Mouse (Mus musculus): ENCODE results near the gene Mapt. TPM values are rescaled to one million over a fixed set of nuclear protein-coding genes. Genes with fewer than 3 reads are reported as not detected.
"Not testable (repeated sequence)": the region's sequence is repeated elsewhere in the genome, so short reads cannot be mapped to it uniquely, and the experiment has no call there.

Gene Mapt
- polyA plus RNA-seq, 1 experiment from 2014 or later, result 1,059 TPM

- peak overlapping the region; percentile 78 for H3K4me3 ChIP-seq
- 62% methylated on average over 2 of the region's 2 CpGs for WGBS
- H3K4me1 ChIP-seq (replicated peaks), result peaks cover 50% of the 10 kb centered on the region
These were observed 4.7 kb downstream of the Mapt start for GRCm38 (mm10) chr11:104235881-104236280.

DNA sequence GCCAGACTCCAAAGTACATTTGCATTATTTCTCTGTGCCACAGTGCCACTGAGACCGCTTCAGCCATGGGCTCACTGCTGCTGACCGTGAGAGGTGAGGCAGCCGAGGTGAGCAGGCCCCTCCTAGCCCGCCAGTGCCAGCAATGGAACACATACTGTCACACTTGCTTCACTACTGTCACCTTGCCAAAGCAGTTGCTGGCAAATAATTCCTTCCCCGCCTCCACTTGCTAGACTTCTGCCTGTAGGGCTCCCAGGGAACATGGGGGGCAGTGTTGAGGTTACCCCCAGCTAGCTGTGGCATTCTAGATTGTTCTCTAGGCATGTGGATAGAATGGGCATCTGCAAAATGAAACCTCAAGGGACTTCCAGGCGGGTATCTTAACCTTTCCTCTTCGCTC, 6.0 kb downstream of the Mapt start:
- ATAC-seq (ENCODE audit: low FRiP score, low read depth), result no peak
- H3K4me1 ChIP-seq (replicated peaks), result peaks cover 50% of the 10 kb centered on the region

More at GRCm38 (mm10) chr11:104235881-104236280, 4.7 kb downstream of the Mapt start:
- no peaks in the 10 kb centered on the region for H3K27me3 ChIP-seq
- H3K4me2 ChIP-seq, result peak overlapping the region; percentile 60
- ATAC-seq (ENCODE audit: low FRiP score, low read depth), result no peak
- H3K9me3 ChIP-seq, result no peaks in the 10 kb centered on the region
- no peak overlapping the region for H3K9ac ChIP-seq
- H3K27ac ChIP-seq (replicated peaks), result no peak overlapping the region
- H3K36me3 ChIP-seq, result no peaks in the 10 kb centered on the region

DNA sequence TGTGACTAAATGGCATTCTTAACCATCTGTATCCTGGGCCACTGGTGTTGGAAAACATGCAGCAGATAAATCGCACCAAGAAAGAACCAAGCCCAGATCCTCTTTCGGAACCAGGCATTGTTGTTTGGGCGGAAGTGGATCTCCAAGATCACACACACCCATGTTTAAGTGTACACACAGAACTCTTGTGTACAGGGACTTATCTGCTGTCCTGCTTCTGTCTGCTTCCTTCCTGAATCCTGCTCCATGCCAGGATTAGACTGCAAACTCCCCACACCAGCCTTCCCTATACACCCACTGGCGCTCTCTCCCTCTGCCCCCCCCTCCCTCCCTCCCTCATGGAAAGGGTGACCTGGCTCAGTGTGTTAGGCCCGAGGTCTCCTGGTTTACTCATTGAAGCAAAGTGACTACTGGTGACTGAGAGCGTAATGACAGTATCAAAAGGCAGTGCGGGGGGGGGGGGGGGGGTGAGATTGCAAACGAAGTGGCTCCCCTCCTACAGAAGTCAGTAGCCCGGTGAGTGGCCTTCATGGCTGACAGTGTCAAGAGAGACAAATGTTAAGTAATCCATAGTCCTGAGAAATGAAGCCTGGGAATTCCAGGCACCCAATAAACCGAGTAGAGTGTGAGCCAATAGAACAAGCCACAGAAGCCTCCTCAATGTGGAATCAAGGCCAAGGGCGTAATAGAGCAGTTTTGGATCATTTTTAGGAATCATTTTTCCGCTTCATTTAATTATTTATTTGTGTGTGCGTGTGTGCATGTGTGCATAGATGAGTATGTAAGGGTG, 7.0 kb downstream of the Mapt start:
- Histone ChIP-seq H3K4me2 (no peak overlapping the region; the same call in none of the 2 replicates), H3K27ac (replicated peaks) (no peak overlapping the region), H3K9me3 (no peaks in the 10 kb centered on the region), H3K27me3 (no peaks in the 10 kb centered on the region), H3K4me1 (replicated peaks) (peaks cover 45% of the 10 kb centered on the region), H3K9ac (no peak overlapping the region), H3K36me3 (no peaks in the 10 kb centered on the region), H3K4me3 (no peak overlapping the region)
- WGBS, result 65% methylated on average over 13 of the region's 13 CpGs
- ATAC-seq (ENCODE audit: low FRiP score, low read depth), result no peak

More for the DNA sequence above, 6.0 kb downstream of the Mapt start:
- Histone ChIP-seq H3K4me3 (0 out of 2 replicates have a peak overlapping the region, but pooled peaks have one; percentile 16), H3K36me3 (no peaks in the 10 kb centered on the region), H3K9me3 (no peaks in the 10 kb centered on the region), H3K27me3 (no peaks in the 10 kb centered on the region), H3K27ac (replicated peaks) (0 out of 2 replicates have a peak overlapping the region, but pooled peaks have one; percentile 27), H3K4me2 (peak overlapping the region; percentile 60), H3K9ac (no peak overlapping the region)
- WGBS, result 49% methylated on average over 7 of the region's 7 CpGs

DNA sequence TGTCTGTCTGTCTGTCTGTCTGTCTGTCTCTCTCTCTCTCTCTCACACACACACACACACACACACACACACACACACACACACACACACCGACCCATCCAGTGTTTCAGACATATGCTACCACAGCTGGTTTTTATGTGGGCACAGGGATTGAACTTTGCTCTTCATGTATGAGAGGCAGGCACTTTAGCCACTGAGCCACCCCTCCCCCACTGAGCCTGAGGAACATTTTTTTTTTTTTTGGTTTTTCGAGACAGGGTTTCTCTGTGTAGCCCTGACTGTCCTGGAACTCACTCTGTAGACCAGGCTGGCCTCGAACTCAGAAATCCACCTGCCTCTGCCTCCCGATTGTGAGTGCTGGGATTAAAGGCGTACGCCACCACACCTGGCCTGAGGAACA, 14.3 kb downstream of the Mapt start:
- not testable (repeated sequence) for H3K9me3 ChIP-seq; ATAC-seq (ENCODE audit: low FRiP score, low read depth); H3K27me3 ChIP-seq; H3K36me3 ChIP-seq; H3K4me3 ChIP-seq; H3K27ac ChIP-seq (replicated peaks); H3K4me2 ChIP-seq; H3K9ac ChIP-seq
- 87% methylated on average over 6 of the region's 6 CpGs for WGBS
- H3K4me1 ChIP-seq (replicated peaks), result peaks cover 24% of the 10 kb centered on the region

DNA sequence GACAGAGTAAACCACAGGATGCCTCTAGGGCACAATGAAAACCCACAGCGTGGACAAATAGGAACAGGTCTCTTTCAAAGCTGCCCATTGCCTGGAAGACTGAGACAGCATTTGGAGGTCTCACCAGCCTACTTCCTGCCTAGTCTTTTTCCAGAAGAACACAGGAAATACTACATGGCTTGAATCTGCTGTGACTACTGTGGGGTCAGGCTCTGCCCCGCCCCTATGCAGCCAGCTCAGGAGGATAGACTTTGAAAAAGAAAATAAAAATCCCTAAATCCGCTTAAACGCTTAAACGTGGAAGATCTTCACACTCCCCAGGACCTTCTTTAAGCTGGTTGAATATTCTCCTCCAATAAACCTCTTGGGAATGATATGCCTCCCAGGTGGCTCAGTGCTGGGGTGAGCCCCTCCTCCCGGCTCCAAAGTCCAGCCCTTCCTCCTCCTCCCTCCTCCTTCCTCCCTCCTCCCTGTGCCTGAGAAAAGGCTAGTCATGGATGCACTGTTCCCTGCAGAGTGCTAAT, 15.0 kb downstream of the Mapt start:
- 22% methylated on average over 6 of the region's 6 CpGs for WGBS
- Histone ChIP-seq H3K4me2 (no peak overlapping the region), H3K27me3 (no peaks in the 10 kb centered on the region)

GRCm38 (mm10) chr11:104247141-104247717, 16.0 kb downstream of the Mapt start:
- WGBS, result 79% methylated on average over 6 of the region's 6 CpGs
- Histone ChIP-seq H3K27me3 (no peaks in the 10 kb centered on the region), H3K9me3 (no peaks in the 10 kb centered on the region), H3K4me2 (no peak overlapping the region), H3K27ac (replicated peaks) (no peak overlapping the region), H3K4me3 (no peak overlapping the region), H3K36me3 (no peaks in the 10 kb centered on the region), H3K9ac (no peak overlapping the region), H3K4me1 (replicated peaks) (peaks cover 24% of the 10 kb centered on the region)
- ATAC-seq (ENCODE audit: low FRiP score, low read depth), result no peak

More for the DNA sequence above, 15.0 kb downstream of the Mapt start:
- no peak overlapping the region for H3K9ac ChIP-seq
- H3K27ac ChIP-seq (replicated peaks), result no peak overlapping the region
- no peak for ATAC-seq (ENCODE audit: low FRiP score, low read depth)
- no peaks in the 10 kb centered on the region for H3K36me3 ChIP-seq
- H3K9me3 ChIP-seq, result no peaks in the 10 kb centered on the region
- H3K4me3 ChIP-seq, result no peak overlapping the region
- H3K4me1 ChIP-seq (replicated peaks), result peaks cover 24% of the 10 kb centered on the region

DNA sequence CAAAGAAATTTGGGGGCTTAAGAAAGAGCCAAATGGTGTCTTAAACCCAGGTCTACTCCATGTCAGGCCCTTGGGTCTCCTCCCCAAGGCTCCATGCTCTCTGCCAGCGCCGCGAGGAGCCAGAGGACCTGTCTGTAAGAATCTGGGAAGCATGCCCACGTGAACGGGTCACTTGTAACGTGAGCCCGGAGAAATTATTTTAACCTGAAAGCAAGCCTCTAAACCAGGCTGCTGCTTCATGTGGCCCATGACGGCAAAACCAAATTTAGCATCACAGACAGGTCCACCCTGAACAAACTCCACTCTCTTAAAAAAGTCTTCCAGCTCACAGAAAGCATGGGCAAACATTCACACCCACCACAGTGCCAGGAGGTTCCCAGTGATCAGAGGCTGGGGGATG, 18.2 kb downstream of the Mapt start:
- Histone ChIP-seq H3K4me1 (replicated peaks) (peaks cover 23% of the 10 kb centered on the region), H3K27me3 (no peaks in the 10 kb centered on the region), H3K4me3 (no peak overlapping the region), H3K27ac (replicated peaks) (no peak overlapping the region), H3K9ac (no peak overlapping the region), H3K9me3 (no peaks in the 10 kb centered on the region), H3K36me3 (no peaks in the 10 kb centered on the region), H3K4me2 (no peak overlapping the region)
- 81% methylated on average over 8 of the region's 8 CpGs for WGBS
- no peak for ATAC-seq (ENCODE audit: low FRiP score, low read depth)

DNA sequence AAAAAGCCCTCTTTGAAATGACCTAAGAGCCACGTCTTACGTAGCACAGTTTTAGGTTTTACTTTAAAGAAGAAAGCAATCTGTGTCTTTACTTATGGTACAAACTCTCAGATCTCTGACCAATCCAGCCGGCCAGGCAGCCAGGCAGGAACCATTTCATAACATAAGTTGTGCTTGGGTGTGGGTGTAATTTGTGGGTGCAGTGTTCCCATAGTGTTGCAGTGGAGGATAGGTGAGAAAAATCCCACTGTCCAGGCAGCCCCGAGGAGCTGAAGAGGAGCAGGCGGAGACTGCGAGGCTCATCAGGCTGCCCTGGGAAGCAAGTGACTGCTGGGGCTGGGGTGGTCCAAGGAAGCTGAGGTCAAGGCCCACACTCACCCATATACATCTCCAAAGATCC, 19.9 kb downstream of the Mapt start:
- no peak overlapping the region for H3K9ac ChIP-seq
- no peak overlapping the region for H3K4me3 ChIP-seq
- no peak overlapping the region for H3K4me2 ChIP-seq
- no peaks in the 10 kb centered on the region for H3K9me3 ChIP-seq
- 78% methylated on average over 6 of the region's 6 CpGs for WGBS
- no peak overlapping the region for H3K27ac ChIP-seq (replicated peaks)
- no peaks in the 10 kb centered on the region for H3K27me3 ChIP-seq
- H3K36me3 ChIP-seq, result no peaks in the 10 kb centered on the region
- no peak for ATAC-seq (ENCODE audit: low FRiP score, low read depth)
- H3K4me1 ChIP-seq (replicated peaks), result peaks cover 23% of the 10 kb centered on the region

GRCm38 (mm10) chr11:104252094-104252493, 20.9 kb downstream of the Mapt start:
- no peak overlapping the region for H3K4me2 ChIP-seq
- WGBS, result 86% methylated on average over 3 of the region's 3 CpGs
- H3K27ac ChIP-seq (replicated peaks), result no peak overlapping the region
- no peak overlapping the region for H3K4me3 ChIP-seq
- no peak overlapping the region for H3K9ac ChIP-seq
- H3K4me1 ChIP-seq (replicated peaks), result peaks cover 14% of the 10 kb centered on the region
- H3K27me3 ChIP-seq, result no peaks in the 10 kb centered on the region
- H3K36me3 ChIP-seq, result no peaks in the 10 kb centered on the region
- ATAC-seq (ENCODE audit: low FRiP score, low read depth), result no peak
- H3K9me3 ChIP-seq, result no peaks in the 10 kb centered on the region

GRCm38 (mm10) chr11:104254408-104255039, 23.3 kb downstream of the Mapt start:
- Histone ChIP-seq H3K4me3 (no peak overlapping the region), H3K4me1 (replicated peaks) (peaks cover 8% of the 10 kb centered on the region; the same call in 1 of the 2 replicates), H3K27ac (replicated peaks) (no peak overlapping the region), H3K9ac (no peak overlapping the region), H3K9me3 (no peaks in the 10 kb centered on the region), H3K4me2 (no peak overlapping the region), H3K27me3 (no peaks in the 10 kb centered on the region), H3K36me3 (no peaks in the 10 kb centered on the region)
- 0 out of 2 replicates have a peak, but pooled peaks have one; percentile 9 for ATAC-seq (ENCODE audit: low FRiP score, low read depth)
- 74% methylated on average over 10 of the region's 10 CpGs for WGBS

GRCm38 (mm10) chr11:104256179-104256578, 25.0 kb downstream of the Mapt start:
- WGBS, result 95% methylated on average over 2 of the region's 2 CpGs
- Histone ChIP-seq H3K4me2 (no peak overlapping the region), H3K36me3 (no peaks in the 10 kb centered on the region), H3K9me3 (no peaks in the 10 kb centered on the region), H3K27ac (replicated peaks) (no peak overlapping the region), H3K4me3 (no peak overlapping the region), H3K27me3 (no peaks in the 10 kb centered on the region), H3K9ac (no peak overlapping the region), H3K4me1 (replicated peaks) (peaks cover 8% of the 10 kb centered on the region; the same call in 1 of the 2 replicates)
- ATAC-seq (ENCODE audit: low FRiP score, low read depth), result no peak

- Histone ChIP-seq H3K27ac (replicated peaks) (no peak overlapping the region), H3K9ac (no peak overlapping the region), H3K36me3 (no peaks in the 10 kb centered on the region), H3K27me3 (no peaks in the 10 kb centered on the region), H3K4me3 (no peak overlapping the region), H3K4me1 (replicated peaks) (peaks cover 8% of the 10 kb centered on the region; the same call in 1 of the 2 replicates), H3K9me3 (no peaks in the 10 kb centered on the region), H3K4me2 (no peak overlapping the region)
- ATAC-seq (ENCODE audit: low FRiP score, low read depth), result no peak; the same call in 1 of the 2 replicates
- 38% methylated on average over 4 of the region's 4 CpGs for WGBS
These were observed 27.8 kb downstream of the Mapt start for GRCm38 (mm10) chr11:104258991-104259390.

Measured in hindbrain, embryonic 15.5 days (tissue).